Mouse (Mus musculus): Measurements from ENCODE around the gene 4930548H24Rik.

GRCm38 (mm10) chr5:31452886-31453410, 32.6 kb upstream of the 4930548H24Rik start:
- TF ChIP-seq POLR2A (IDR thresholded peaks at IDR 0.05; ENCODE audit: low read depth, low read length) = no peak
- no peak for TF ChIP-seq CTCF (IDR thresholded peaks at IDR 0.05; ENCODE audit: extremely low read depth, insufficient read depth, insufficient read length, insufficient replicate concordance)
